12 mouse cellular contexts compared by ENCODE assay signal in genomic region chr5:36385062-36385461, GRCm38 (mm10). TPM values are rescaled to one million over a fixed set of nuclear protein-coding genes. Genes with fewer than 3 reads are reported as not detected.
DNase-seq lines count a peak whose midpoint lies in the region; ATAC-seq lines count a peak whose summit lies in the region.
"Had no signal": no experiment of that assay in that cellular context is flagged by ENCODE, and none has a peak within 500 bp of the region (broad histone marks: within the 10 kb centered on the region; RNA-seq: fewer than 3 reads in every experiment).

No protein-coding gene starts in this region.

- 5% methylated on average over 5 of the region's 5 CpGs for WGBS in heart, embryonic 13.5 days
- WGBS in limb, embryonic 15.5 days: 8% methylated on average over 5 of the region's 5 CpGs
- WGBS in liver, embryonic 12.5 days (ENCODE audit: insufficient replicate concordance): 34% methylated on average over 5 of the region's 5 CpGs

- peak overlapping the region; percentile 56 for H3K4me2 ChIP-seq in heart, embryonic 13.5 days
- no peak overlapping the region for H3K4me2 ChIP-seq in limb, embryonic 15.5 days
- no peak overlapping the region for H3K4me2 ChIP-seq in liver, embryonic 12.5 days
- H3K4me2 ChIP-seq: liver, embryonic 15.5 days had no signal

- peak; percentile 67; the same call in 1 of the 2 replicates for ATAC-seq in heart, embryonic 13.5 days (ENCODE audit: extremely low read depth, insufficient number of reproducible peaks, low FRiP score, low TSS enrichment)
- peak; percentile 77 for ATAC-seq in limb, embryonic 15.5 days (ENCODE audit: insufficient number of reproducible peaks, low FRiP score, low TSS enrichment, low read depth)
- ATAC-seq in liver, embryonic 12.5 days: no peak

- no peak overlapping the region for H3K4me3 ChIP-seq in heart, embryonic 13.5 days
- H3K4me3 ChIP-seq in limb, embryonic 15.5 days: no peak overlapping the region
- no peak overlapping the region for H3K4me3 ChIP-seq in liver, embryonic 12.5 days
- H3K4me3 ChIP-seq: liver, embryonic 15.5 days had no signal

- no peaks in the 10 kb centered on the region for H3K36me3 ChIP-seq in heart, embryonic 13.5 days
- no peaks in the 10 kb centered on the region for H3K36me3 ChIP-seq in limb, embryonic 15.5 days
- no peaks in the 10 kb centered on the region for H3K36me3 ChIP-seq in liver, embryonic 12.5 days
- H3K36me3 ChIP-seq: liver, embryonic 15.5 days had no signal

- H3K27ac ChIP-seq in heart, embryonic 13.5 days (replicated peaks): peak overlapping the region; percentile 93
- H3K27ac ChIP-seq in limb, embryonic 15.5 days: peak overlapping the region; percentile 39; the same call in 1 of the 2 replicates
- H3K27ac ChIP-seq in liver, embryonic 12.5 days: no peak overlapping the region
- H3K27ac ChIP-seq: liver, embryonic 15.5 days had no signal

- H3K27me3 ChIP-seq in heart, embryonic 13.5 days (replicated peaks): no peaks in the 10 kb centered on the region
- H3K27me3 ChIP-seq in limb, embryonic 15.5 days: no peaks in the 10 kb centered on the region
- no peaks in the 10 kb centered on the region for H3K27me3 ChIP-seq in liver, embryonic 12.5 days (replicated peaks)
- H3K27me3 ChIP-seq: liver, embryonic 15.5 days had no signal

- H3K4me1 ChIP-seq in heart, embryonic 13.5 days: peaks cover 92% of the 10 kb centered on the region
- H3K4me1 ChIP-seq in limb, embryonic 15.5 days: peaks cover 61% of the 10 kb centered on the region
- peaks cover 8% of the 10 kb centered on the region for H3K4me1 ChIP-seq in liver, embryonic 12.5 days
- H3K4me1 ChIP-seq: liver, embryonic 15.5 days had no signal

- no peaks in the 10 kb centered on the region for H3K9me3 ChIP-seq in heart, embryonic 13.5 days
- no peaks in the 10 kb centered on the region for H3K9me3 ChIP-seq in limb, embryonic 15.5 days
- H3K9me3 ChIP-seq in liver, embryonic 12.5 days (replicated peaks): no peaks in the 10 kb centered on the region
- H3K9me3 ChIP-seq: liver, embryonic 15.5 days had no signal

- H3K9ac ChIP-seq in heart, embryonic 13.5 days: peak overlapping the region; percentile 44
- no peak overlapping the region for H3K9ac ChIP-seq in limb, embryonic 15.5 days
- no peak overlapping the region for H3K9ac ChIP-seq in liver, embryonic 12.5 days
- H3K9ac ChIP-seq: liver, embryonic 15.5 days had no signal

- peak; percentile 33 for DNase-seq in urinary bladder, postnatal 14 days (ENCODE audit: low spot score)
- DNase-seq in urinary bladder, postnatal 4 days (ENCODE audit: low spot score in 2 of 2): no peak
- DNase-seq in MN1 (ENCODE audit: low spot score): no peak
- no peak for DNase-seq in adrenal gland, postnatal 36 days
- DNase-seq: cerebellum, postnatal 10 days; kidney, adult 18-20 months; right cerebral cortex, postnatal 14 days; thymus, postnatal 14 days had no signal

RNA-seq across cellular contexts. Expression of gene Sorcs2, which starts 12.9 kb away (rescaled TPM):
- 10.7 and 10.9 TPM in 2 replicates for polyA plus RNA-seq in heart, embryonic 13.5 days (2015; fragmentation: Nextera tagmentation; extraction: Ambion mirVana)
- 25.4 and 26.6 TPM in 2 replicates for polyA plus RNA-seq in limb, embryonic 15.5 days (2015; fragmentation: Nextera tagmentation; extraction: Ambion mirVana)
- polyA plus RNA-seq in liver, embryonic 12.5 days (2016; fragmentation: Nextera tagmentation; extraction: Ambion mirVana): 1.2 and 1.6 TPM in 2 replicates
- 10 to 100 TPM; 13.9 to 24.5 TPM for total RNA-seq in adrenal gland, postnatal 36 days (2021)
